In the genomic region with DNA sequence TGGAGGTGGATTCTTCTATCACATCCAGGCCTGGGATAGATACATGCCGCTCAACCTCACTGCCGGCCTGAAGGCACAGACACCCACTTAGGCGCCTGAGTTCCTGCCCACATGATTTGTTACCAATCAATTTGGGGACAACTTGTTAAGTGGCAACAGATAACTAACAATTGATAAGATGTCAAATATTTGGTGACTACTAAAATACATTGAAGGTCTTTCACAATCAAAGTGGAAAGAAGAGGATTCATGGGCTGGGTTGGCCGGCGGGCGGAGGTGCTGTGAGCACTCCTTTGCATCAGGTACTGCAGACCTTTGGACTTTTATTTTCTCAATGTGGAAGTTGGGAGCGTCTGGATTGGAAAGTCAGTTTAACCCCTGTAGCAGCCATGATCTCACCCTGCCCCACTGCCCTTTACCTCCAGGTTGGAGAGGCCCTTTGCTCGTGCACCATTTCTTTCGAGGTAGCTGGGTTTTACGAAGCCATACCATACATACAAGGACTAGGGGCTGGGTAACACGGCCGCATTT, we compare ENCODE assay signal across 8 mouse cellular contexts.
A peak's percentile ranks its signal among the peaks of the same experiment; 100 is the strongest.
DNase-seq lines count a peak whose midpoint lies in the region; ATAC-seq and TF ChIP-seq lines count a peak whose summit lies in the region.

No protein-coding gene starts in this region.

- H3K4me1 ChIP-seq in CH12.LX (ENCODE audit: control insufficient read depth in 1 of 2, insufficient read depth in 2 of 2), result peaks cover 4 to 58% of the 10 kb centered on the region in 2 experiments
- peaks cover 20% of the 10 kb centered on the region for H3K4me1 ChIP-seq in forebrain, embryonic 16.5 days (replicated peaks; ENCODE audit: control insufficient read depth, insufficient read depth, low read length)
- H3K4me1 ChIP-seq in liver, embryonic 16.5 days (ENCODE audit: control insufficient read depth, low read depth, low read length), result peaks cover 11% of the 10 kb centered on the region

- TF ChIP-seq POLR2A in CH12.LX (IDR thresholded peaks at IDR 0.05; ENCODE audit: low read depth, low read length), result no peak

- peak; percentile 90 for DNase-seq in heart, adult 11 months
- DNase-seq in heart, adult 9 months (ENCODE audit: low spot score in 2 of 2), result no peak
- no peak for DNase-seq in CH12.LX (ENCODE audit: extremely low read depth)
- no peak for DNase-seq in frontal cortex, postnatal 25 days (ENCODE audit: low spot score in 2 of 2)
- no peak for DNase-seq in urinary bladder, postnatal 36 days (ENCODE audit: low spot score in 2 of 2)
- no peak for DNase-seq in left cerebral cortex, postnatal 36 days (ENCODE audit: low spot score in 2 of 2)

- dilution Hi-C loops in CH12.LX (cut with MboI; ENCODE audit: extremely low pct_ligation_motif_present, extremely low pct_unique_long_range_greater_than_20kb, low sequenced_read_pairs), result no loop called here

- no peak for ATAC-seq in forebrain, embryonic 16.5 days
- no peak for ATAC-seq in liver, embryonic 16.5 days (ENCODE audit: low read depth)

- TF ChIP-seq RAD21 in CH12.LX (IDR thresholded peaks at IDR 0.05; ENCODE audit: low read depth, low read length), result no peak

- TF ChIP-seq CTCF in CH12.LX (conservative IDR thresholded peaks at IDR 0.05 in 1 of 2, IDR thresholded peaks at IDR 0.05 in 1 of 2; ENCODE audit: low read depth in 2 of 2, low read length in 2 of 2), result no peak

- H3K27me3 ChIP-seq in CH12.LX (replicated peaks), result no peaks in the 10 kb centered on the region
- H3K27me3 ChIP-seq in forebrain, embryonic 16.5 days (replicated peaks; ENCODE audit: control insufficient read depth, insufficient read depth, low read length), result no peaks in the 10 kb centered on the region
- no peaks in the 10 kb centered on the region for H3K27me3 ChIP-seq in liver, embryonic 16.5 days (ENCODE audit: control insufficient read depth, insufficient read depth, low read depth, low read length)

- H3K79me2 ChIP-seq in CH12.LX (replicated peaks; ENCODE audit: control insufficient read depth, extremely low read depth, insufficient read depth, poor library complexity, severe bottlenecking), result peaks cover 4% of the 10 kb centered on the region; the same call in 1 of the 2 replicates

- H3K27ac ChIP-seq in CH12.LX (ENCODE audit: insufficient read depth, low read depth), result no peak overlapping the region
- H3K27ac ChIP-seq in forebrain, embryonic 16.5 days (ENCODE audit: low read length), result no peak overlapping the region
- peak overlapping the region; percentile 61; the same call in 1 of the 2 replicates for H3K27ac ChIP-seq in liver, embryonic 16.5 days (ENCODE audit: low read length)

- peak overlapping the region; percentile 77 for H3K9ac ChIP-seq in CH12.LX (ENCODE audit: insufficient read depth, low read depth)
- H3K9ac ChIP-seq in forebrain, embryonic 16.5 days (replicated peaks; ENCODE audit: low read depth, low read length), result peak overlapping the region; percentile 74; the same call in 1 of the 2 replicates
- peak overlapping the region; percentile 52 for H3K9ac ChIP-seq in liver, embryonic 16.5 days (ENCODE audit: low read depth, low read length)

- 46% methylated on average over 12 of the region's 12 CpGs for WGBS in forebrain, embryonic 16.5 days
- 33% methylated on average over 12 of the region's 12 CpGs for WGBS in liver, embryonic 16.5 days (ENCODE audit: insufficient replicate concordance)

- H3K36me3 ChIP-seq in CH12.LX (replicated peaks in 1 of 2; ENCODE audit: control insufficient read depth in 1 of 2, insufficient read depth in 1 of 2, low read length in 1 of 2), result peaks cover 0 to 32% of the 10 kb centered on the region in 2 experiments
- H3K36me3 ChIP-seq in forebrain, embryonic 16.5 days (ENCODE audit: control insufficient read depth, insufficient read depth), result no peaks in the 10 kb centered on the region
- H3K36me3 ChIP-seq in liver, embryonic 16.5 days (ENCODE audit: control insufficient read depth, insufficient read depth), result no peaks in the 10 kb centered on the region

- H3K4me2 ChIP-seq in CH12.LX (ENCODE audit: insufficient read depth, low read depth, poor library complexity, severe bottlenecking), result peak overlapping the region; percentile 79
- H3K4me2 ChIP-seq in forebrain, embryonic 16.5 days (ENCODE audit: low read length), result peak overlapping the region; percentile 94
- peak overlapping the region; percentile 97 for H3K4me2 ChIP-seq in liver, embryonic 16.5 days (ENCODE audit: low read depth, low read length)

- in situ Hi-C loops in CH12.LX (cut with MboI; ENCODE audit: low pct_ligation_motif_present, low pct_unique_long_range_greater_than_20kb, low sequenced_read_pairs), result no loop called here

- no peak for TF ChIP-seq EP300 in CH12.LX (IDR thresholded peaks at IDR 0.05; ENCODE audit: low read length)

- intact Hi-C loops in left cerebral cortex, postnatal 36 days (cut with DNase I), result no loop called here

- H3K9me3 ChIP-seq in CH12.LX (replicated peaks; ENCODE audit: low read length), result no peaks in the 10 kb centered on the region
- no peaks in the 10 kb centered on the region for H3K9me3 ChIP-seq in forebrain, embryonic 16.5 days (ENCODE audit: control insufficient read depth, low read length)
- H3K9me3 ChIP-seq in liver, embryonic 16.5 days (replicated peaks; ENCODE audit: control insufficient read depth, low read length), result no peaks in the 10 kb centered on the region

- H3K4me3 ChIP-seq in CH12.LX (replicated peaks in 1 of 3; ENCODE audit: low read depth in 2 of 3, low read length in 2 of 3, poor library complexity in 1 of 3), result peak overlapping the region; percentile 30 to 73 (median 33)
- H3K4me3 ChIP-seq in forebrain, embryonic 16.5 days (replicated peaks; ENCODE audit: low read length), result peak overlapping the region; percentile 72
- peak overlapping the region; percentile 73 for H3K4me3 ChIP-seq in liver, embryonic 16.5 days (ENCODE audit: low read depth, low read length)

TF ChIP-seq in CH12.LX, 34 proteins besides CTCF, POLR2A, EP300 and RAD21:
- 0 out of 2 replicates have a peak, but pooled peaks have one; percentile 4 for TF ChIP-seq MAZ (IDR thresholded peaks at IDR 0.05; ENCODE audit: low read depth, low read length)
- no peak for TF ChIP-seq PAX5 (IDR thresholded peaks at IDR 0.05; ENCODE audit: low read length)
